Mouse (Mus musculus): ENCODE results near the gene Gpt2. TPM values are rescaled to one million over a fixed set of nuclear protein-coding genes. Genes with fewer than 3 reads are reported as not detected.

The Gpt2 gene
- polyA plus RNA-seq, 2 experiments = 8.7 to 13.1 TPM

- ATAC-seq (ENCODE audit: insufficient read depth) (no peak), DNase-seq (ENCODE audit: low read depth in 3 of 3, low spot score in 3 of 3) (peak; percentile 10 to 36 (median 31))
- H3K4me2 ChIP-seq (ENCODE audit: low read depth) = no peak overlapping the region
- WGBS (ENCODE audit: insufficient replicate concordance) = 17% methylated on average over 6 of the region's 6 CpGs
- H3K9me3 ChIP-seq (ENCODE audit: control insufficient read depth, low read length) = no peaks in the 10 kb centered on the region
- no peaks in the 10 kb centered on the region for H3K36me3 ChIP-seq (replicated peaks; ENCODE audit: control insufficient read depth, insufficient read depth, low read depth)
- TF ChIP-seq CTCF (IDR thresholded peaks at IDR 0.05; ENCODE audit: low read depth) = peak; percentile 90
- TF ChIP-seq EP300 (IDR thresholded peaks at IDR 0.05; ENCODE audit: low read depth) = no peak
- no peak overlapping the region for H3K9ac ChIP-seq (replicated peaks)
- H3K4me3 ChIP-seq (ENCODE audit: insufficient read depth in 1 of 2, low read depth in 2 of 2, low read length in 2 of 2) = no peak overlapping the region
- H3K27ac ChIP-seq = no peak overlapping the region
- no peaks in the 10 kb centered on the region for H3K27me3 ChIP-seq (ENCODE audit: control insufficient read depth, insufficient read depth, low read length)
- peaks cover 0 to 4% of the 10 kb centered on the region in 2 experiments; a peak in 1 of 4 replicates for H3K4me1 ChIP-seq (replicated peaks; ENCODE audit: control insufficient read depth in 2 of 2, insufficient read depth in 2 of 2, low read length in 1 of 2)
These were observed 33.7 kb downstream of the Gpt2 start for GRCm38 (mm10) chr8:85526105-85526504.

- Histone ChIP-seq H3K9ac (replicated peaks) (no peak overlapping the region), H3K4me3 (ENCODE audit: insufficient read depth in 1 of 2, low read depth in 2 of 2, low read length in 2 of 2) (no peak overlapping the region), H3K27me3 (ENCODE audit: control insufficient read depth, insufficient read depth, low read length) (no peaks in the 10 kb centered on the region), H3K9me3 (ENCODE audit: control insufficient read depth, low read length) (no peaks in the 10 kb centered on the region), H3K4me2 (ENCODE audit: low read depth) (no peak overlapping the region), H3K27ac (no peak overlapping the region), H3K36me3 (replicated peaks; ENCODE audit: control insufficient read depth, insufficient read depth, low read depth) (no peaks in the 10 kb centered on the region), H3K4me1 (replicated peaks; ENCODE audit: control insufficient read depth in 2 of 2, insufficient read depth in 2 of 2, low read length in 1 of 2) (peaks cover 4 to 17% of the 10 kb centered on the region in 2 experiments; a peak in 3 of 4 replicates)
- 64% methylated on average over 3 of the region's 3 CpGs for WGBS (ENCODE audit: insufficient replicate concordance)
- ATAC-seq (ENCODE audit: insufficient read depth) (no peak), DNase-seq (ENCODE audit: low read depth in 3 of 3, low spot score in 3 of 3) (no peak)
- TF ChIP-seq EP300 (IDR thresholded peaks at IDR 0.05; ENCODE audit: low read depth) (no peak), CTCF (IDR thresholded peaks at IDR 0.05; ENCODE audit: low read depth) (no peak)
These were observed 36.6 kb downstream of the Gpt2 start for GRCm38 (mm10) chr8:85528959-85529358.

- Histone ChIP-seq H3K36me3 (replicated peaks; ENCODE audit: control insufficient read depth, insufficient read depth, low read depth) (no peaks in the 10 kb centered on the region; the same call in 1 of the 2 replicates), H3K27ac (no peak overlapping the region), H3K9me3 (ENCODE audit: control insufficient read depth, low read length) (no peaks in the 10 kb centered on the region), H3K4me3 (ENCODE audit: insufficient read depth in 1 of 2, low read depth in 2 of 2, low read length in 2 of 2) (no peak overlapping the region), H3K4me1 (replicated peaks; ENCODE audit: control insufficient read depth in 2 of 2, insufficient read depth in 2 of 2, low read length in 1 of 2) (peaks cover 4 to 17% of the 10 kb centered on the region in 2 experiments; a peak in 3 of 4 replicates), H3K4me2 (ENCODE audit: low read depth) (no peak overlapping the region), H3K9ac (replicated peaks) (no peak overlapping the region), H3K27me3 (ENCODE audit: control insufficient read depth, insufficient read depth, low read length) (no peaks in the 10 kb centered on the region)
- TF ChIP-seq EP300 (IDR thresholded peaks at IDR 0.05; ENCODE audit: low read depth) (no peak), CTCF (IDR thresholded peaks at IDR 0.05; ENCODE audit: low read depth) (no peak)
- DNase-seq (ENCODE audit: low read depth in 3 of 3, low spot score in 3 of 3) (no peak), ATAC-seq (ENCODE audit: insufficient read depth) (peak; percentile 44; the same call in 1 of the 2 replicates)
- WGBS (ENCODE audit: insufficient replicate concordance) = 63% methylated on average over 1 of the region's 1 CpGs
These were observed 38.3 kb downstream of the Gpt2 start for GRCm38 (mm10) chr8:85530717-85531116.

GRCm38 (mm10) chr8:85531471-85531870, 39.1 kb downstream of the Gpt2 start:
- Histone ChIP-seq H3K4me1 (replicated peaks; ENCODE audit: control insufficient read depth in 2 of 2, insufficient read depth in 2 of 2, low read length in 1 of 2) (peaks cover 4 to 17% of the 10 kb centered on the region in 2 experiments; a peak in 3 of 4 replicates), H3K9ac (replicated peaks) (no peak overlapping the region), H3K4me3 (ENCODE audit: insufficient read depth in 1 of 2, low read depth in 2 of 2, low read length in 2 of 2) (no peak overlapping the region), H3K27me3 (ENCODE audit: control insufficient read depth, insufficient read depth, low read length) (no peaks in the 10 kb centered on the region), H3K27ac (no peak overlapping the region), H3K36me3 (replicated peaks; ENCODE audit: control insufficient read depth, insufficient read depth, low read depth) (peaks cover 5% of the 10 kb centered on the region), H3K9me3 (ENCODE audit: control insufficient read depth, low read length) (no peaks in the 10 kb centered on the region), H3K4me2 (ENCODE audit: low read depth) (no peak overlapping the region)
- no peak for TF ChIP-seq CTCF (IDR thresholded peaks at IDR 0.05; ENCODE audit: low read depth)
- TF ChIP-seq EP300 (IDR thresholded peaks at IDR 0.05; ENCODE audit: low read depth) = no peak
- ATAC-seq (ENCODE audit: insufficient read depth) (no peak), DNase-seq (ENCODE audit: low read depth in 3 of 3, low spot score in 3 of 3) (no peak)
- 20% methylated on average over 3 of the region's 3 CpGs for WGBS (ENCODE audit: insufficient replicate concordance)

GRCm38 (mm10) chr8:85532843-85533242, 40.5 kb downstream of the Gpt2 start:
- H3K4me3 ChIP-seq (ENCODE audit: insufficient read depth in 1 of 2, low read depth in 2 of 2, low read length in 2 of 2) = no peak overlapping the region
- H3K9me3 ChIP-seq (ENCODE audit: control insufficient read depth, low read length) = no peaks in the 10 kb centered on the region
- H3K27ac ChIP-seq = no peak overlapping the region
- ATAC-seq (ENCODE audit: insufficient read depth) = 0 out of 2 replicates have a peak, but pooled peaks have one; percentile 24
- DNase-seq (ENCODE audit: low read depth in 3 of 3, low spot score in 3 of 3) = no peak
- H3K4me2 ChIP-seq (ENCODE audit: low read depth) = no peak overlapping the region
- H3K4me1 ChIP-seq (replicated peaks; ENCODE audit: control insufficient read depth in 2 of 2, insufficient read depth in 2 of 2, low read length in 1 of 2) = peaks cover 4 to 17% of the 10 kb centered on the region in 2 experiments; a peak in 3 of 4 replicates
- no peak for TF ChIP-seq CTCF (IDR thresholded peaks at IDR 0.05; ENCODE audit: low read depth)
- no peaks in the 10 kb centered on the region for H3K27me3 ChIP-seq (ENCODE audit: control insufficient read depth, insufficient read depth, low read length)
- WGBS (ENCODE audit: insufficient replicate concordance) = 79% methylated on average over 4 of the region's 4 CpGs
- no peak overlapping the region for H3K9ac ChIP-seq (replicated peaks)
- peaks cover 11% of the 10 kb centered on the region for H3K36me3 ChIP-seq (replicated peaks; ENCODE audit: control insufficient read depth, insufficient read depth, low read depth)

Measured in liver, embryonic 14.5 days (tissue).